In genomic region chr9:71409925-71410324, GRCm38 (mm10) we compare ENCODE assay signal across 29 mouse cellular contexts.
DNase-seq lines count a peak whose midpoint lies in the region; ATAC-seq and TF ChIP-seq lines count a peak whose summit lies in the region.
"Had no signal": no experiment of that assay in that cellular context is flagged by ENCODE, and none has a peak within 500 bp of the region (broad histone marks: within the 10 kb centered on the region; RNA-seq: fewer than 3 reads in every experiment).

No protein-coding gene starts in this region.

- H3K9ac ChIP-seq in lung, postnatal 0 days (replicated peaks; ENCODE audit: low read depth): no peak overlapping the region
- H3K9ac ChIP-seq: forebrain, embryonic 13.5 days; heart, embryonic 13.5 days; hindbrain, embryonic 15.5 days; limb, embryonic 13.5 days; liver, embryonic 13.5 days; lung, embryonic 15.5 days; midbrain, embryonic 13.5 days had no signal

- no peak for TF ChIP-seq POLR2A in brain, embryonic 14.5 days (IDR thresholded peaks at IDR 0.05; ENCODE audit: borderline replicate concordance, extremely low read depth, insufficient read depth, insufficient read length, poor library complexity, severe bottlenecking)

- TF ChIP-seq EP300 in lung, postnatal 0 days (IDR thresholded peaks at IDR 0.05): no peak

- DNase-seq in gastrocnemius, adult 2 months: no peak
- DNase-seq in gastrocnemius, adult 8-10 months (ENCODE audit: low spot score in 2 of 2): no peak
- DNase-seq in layer of hippocampus, adult 2 months (ENCODE audit: low spot score in 2 of 2): no peak
- DNase-seq in layer of hippocampus, postnatal 14 days (ENCODE audit: low spot score in 2 of 2): no peak
- DNase-seq in lung, postnatal 0 days (ENCODE audit: low spot score): no peak
- no peak for DNase-seq in lung, postnatal 4 days
- no peak for DNase-seq in brain, embryonic 14.5 days (ENCODE audit: low read depth)
- DNase-seq in spleen, adult 18-20 months: no peak
- DNase-seq: adrenal gland, adult 8-10 months; cerebellum, adult 11 months; cerebellum, adult 9-10 months; cerebellum, postnatal 36 days; gastrocnemius, postnatal 25 days; heart, postnatal 10 days; kidney, adult 2 months; kidney, postnatal 10 days; layer of hippocampus, adult 9-11 months; liver, embryonic 13.5 days; thymus, adult 18-20 months; thymus, postnatal 25 days had no signal

- no peaks in the 10 kb centered on the region for H3K4me1 ChIP-seq in lung, postnatal 0 days (ENCODE audit: insufficient read depth, low read depth, low read length)
- H3K4me1 ChIP-seq: forebrain, embryonic 13.5 days; heart, embryonic 13.5 days; hindbrain, embryonic 10.5 days; hindbrain, embryonic 15.5 days; limb, embryonic 13.5 days; liver, embryonic 13.5 days; lung, embryonic 15.5 days; midbrain, embryonic 13.5 days had no signal

- no peak overlapping the region for H3K27ac ChIP-seq in gastrocnemius, adult 2 months
- no peak overlapping the region for H3K27ac ChIP-seq in layer of hippocampus, adult 2 months
- no peak overlapping the region for H3K27ac ChIP-seq in lung, postnatal 0 days (ENCODE audit: low read length)
- H3K27ac ChIP-seq: forebrain, embryonic 13.5 days; heart, embryonic 13.5 days; hindbrain, embryonic 10.5 days; hindbrain, embryonic 15.5 days; limb, embryonic 13.5 days; liver, embryonic 13.5 days; lung, embryonic 15.5 days; macrophage; midbrain, embryonic 13.5 days had no signal

- H3K4me2 ChIP-seq in lung, postnatal 0 days (replicated peaks; ENCODE audit: low read depth, low read length): no peak overlapping the region
- H3K4me2 ChIP-seq: forebrain, embryonic 13.5 days; heart, embryonic 13.5 days; hindbrain, embryonic 15.5 days; limb, embryonic 13.5 days; liver, embryonic 13.5 days; lung, embryonic 15.5 days; midbrain, embryonic 13.5 days had no signal

- peak; percentile 24; the same call in 1 of the 2 replicates for TF ChIP-seq CTCF in gastrocnemius, adult 2 months (IDR thresholded peaks at IDR 0.05)
- TF ChIP-seq CTCF in layer of hippocampus, adult 2 months (conservative IDR thresholded peaks at IDR 0.05): peak; percentile 51
- 0 out of 2 replicates have a peak, but pooled peaks have one; percentile 10 for TF ChIP-seq CTCF in lung, postnatal 0 days (IDR thresholded peaks at IDR 0.05)
- TF ChIP-seq CTCF in brain, embryonic 14.5 days (IDR thresholded peaks at IDR 0.05; ENCODE audit: borderline replicate concordance, extremely low read depth, insufficient read depth, insufficient read length): peak; percentile 14; the same call in 1 of the 2 replicates

- no peaks in the 10 kb centered on the region for H3K27me3 ChIP-seq in lung, postnatal 0 days (replicated peaks; ENCODE audit: insufficient read depth, low read length)
- H3K27me3 ChIP-seq: forebrain, embryonic 13.5 days; heart, embryonic 13.5 days; hindbrain, embryonic 15.5 days; liver, embryonic 13.5 days; lung, embryonic 15.5 days; midbrain, embryonic 13.5 days had no signal

- WGBS in lung, postnatal 0 days: 91% methylated on average over 1 of the region's 1 CpGs

- ATAC-seq in lung, postnatal 0 days: no peak
- ATAC-seq: forebrain, embryonic 13.5 days; inflammation-experienced regulatory T-cells, adult 6 months; midbrain, embryonic 13.5 days had no signal

- no peaks in the 10 kb centered on the region for H3K9me3 ChIP-seq in lung, postnatal 0 days (ENCODE audit: low read length)
- H3K9me3 ChIP-seq: hindbrain, embryonic 10.5 days; hindbrain, embryonic 15.5 days; lung, embryonic 15.5 days had no signal

- H3K4me3 ChIP-seq in gastrocnemius, adult 2 months: no peak overlapping the region
- H3K4me3 ChIP-seq in layer of hippocampus, adult 2 months: no peak overlapping the region
- H3K4me3 ChIP-seq in lung, postnatal 0 days (ENCODE audit: low read depth, low read length): no peak overlapping the region
- H3K4me3 ChIP-seq: forebrain, embryonic 13.5 days; heart, embryonic 13.5 days; hindbrain, embryonic 10.5 days; hindbrain, embryonic 15.5 days; limb, embryonic 13.5 days; liver, embryonic 13.5 days; lung, embryonic 15.5 days; midbrain, embryonic 13.5 days had no signal

- H3K36me3 ChIP-seq in lung, postnatal 0 days (ENCODE audit: insufficient read depth, low read length): no peaks in the 10 kb centered on the region
- H3K36me3 ChIP-seq: heart, embryonic 13.5 days; hindbrain, embryonic 10.5 days; hindbrain, embryonic 15.5 days; limb, embryonic 13.5 days; liver, embryonic 13.5 days; lung, embryonic 15.5 days; midbrain, embryonic 13.5 days had no signal

- intact Hi-C loops in gastrocnemius, adult 2 months (cut with DNase I): no loop called here
